Mouse (Mus musculus) heart, postnatal 0 days (tissue): ENCODE measurements at regions not wholly inside any gene's neighbourhood (a gene's known extent, or its start where the extent isn't known, plus 50 kb on each side); places are given as distances from the start of the nearest gene placed in this dataset.
A peak's percentile ranks its signal among the peaks of the same experiment; 100 is the strongest.

Experiments
- ATAC-seq: fragments of 200-750 bp; cut with Nextera tagmentation; 2 replicates; pipeline ENCODE4 v1.8.0; 2017; ENCODE audit warnings: low read depth, moderate number of reproducible peaks, moderate library complexity; ENCODE audit not compliant: insufficient read depth
- DNase-seq: peaks from one replicate; pipeline ENCODE4 v3.0.0-alpha.2; 2016; ENCODE audit warnings: low spot score
- H3K27ac ChIP-seq: fragments of 300-500 bp; sonication (generic); 2 replicates; pipeline ENCODE4 v1.5.1; 2014; ENCODE audit warnings: low read depth, mild to moderate bottlenecking
- H3K27me3 ChIP-seq: fragments of 300-500 bp; sonication (generic); 2 replicates; pipeline ENCODE4 v1.6.1; 2014; ENCODE audit warnings: low read length, mixed read lengths; ENCODE audit not compliant: control insufficient read depth, insufficient read depth
- H3K36me3 ChIP-seq: fragments of 300-500 bp; sonication (generic); replicated peaks from 2 replicates; pipeline ENCODE4 v1.6.1; 2014; ENCODE audit warnings: low read length, mixed read lengths; ENCODE audit not compliant: control insufficient read depth, insufficient read depth
- H3K4me1 ChIP-seq: fragments of 300-500 bp; sonication (generic); 2 replicates; pipeline ENCODE4 v1.6.1; 2014; ENCODE audit warnings: antibody characterized with exemption; ENCODE audit not compliant: control insufficient read depth, insufficient read depth
- H3K4me2 ChIP-seq: fragments of 300-500 bp; sonication (generic); 2 replicates; pipeline ENCODE4 v1.6.1; 2014; ENCODE audit warnings: low read depth, mild to moderate bottlenecking, low read length, moderate library complexity
- H3K4me3 ChIP-seq: fragments of 300-500 bp; sonication (generic); 2 replicates; pipeline ENCODE4 v1.5.1; 2014; ENCODE audit warnings: low read depth, low read length
- H3K9ac ChIP-seq: fragments of 300-500 bp; sonication (generic); replicated peaks from 2 replicates; pipeline ENCODE4 v1.6.1; 2014; ENCODE audit warnings: low read depth, low read length, mixed read lengths
- H3K9me3 ChIP-seq: fragments of 300-500 bp; sonication (generic); replicated peaks from 2 replicates; pipeline ENCODE4 v1.6.1; 2016; ENCODE audit warnings: low read length; ENCODE audit not compliant: control insufficient read depth
- CTCF ChIP-seq: IDR thresholded peaks from 2 replicates; pipeline ENCODE4 v1.5.1; 2016; ENCODE audit warnings: antibody characterized with exemption, control low read depth, low read depth
- EP300 ChIP-seq: IDR thresholded peaks from 2 replicates; pipeline ENCODE4 v1.6.1; 2016; ENCODE audit warnings: antibody characterized with exemption, low read depth
- WGBS: fragments of 180-500 bp; shearing (Covaris S2); extraction: QIAGEN DNeasy Blood & Tissue Kit; methylation state at CpG from one replicate; pipeline ENCODE4 v1.1.7; 2014; 5-methylcytosine and 5-hydroxymethylcytosine counted together

DNA sequence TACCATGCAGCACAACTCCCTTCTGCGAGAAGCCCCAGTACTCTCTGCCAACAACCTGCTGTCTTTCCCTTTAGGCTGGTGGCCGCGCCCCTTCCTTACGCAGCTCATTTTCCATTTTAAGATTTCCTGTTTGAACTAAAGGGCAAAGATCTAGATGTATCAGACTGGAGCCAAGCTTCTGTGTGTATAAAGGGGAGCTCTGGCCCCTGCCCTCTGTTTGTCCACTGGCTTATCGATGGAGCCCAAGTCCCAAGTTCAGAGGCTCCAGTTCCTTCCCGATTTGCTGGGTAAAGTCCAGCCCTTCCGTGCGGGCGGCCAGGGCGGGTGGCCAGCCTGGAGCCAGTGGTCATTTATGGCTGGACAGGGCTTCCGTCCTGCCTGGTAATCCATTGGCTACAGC, 72.6 kb upstream of the Klf4 start:
- H3K36me3 ChIP-seq, result no peaks in the 10 kb centered on the region
- WGBS, result 79% methylated on average over 11 of the region's 11 CpGs
- DNase-seq (no peak), ATAC-seq (peak; percentile 36; the same call in 1 of the 2 replicates)
- TF ChIP-seq CTCF, result no peak
- TF ChIP-seq EP300, result no peak
- no peak overlapping the region for H3K4me3 ChIP-seq
- no peak overlapping the region for H3K4me2 ChIP-seq
- no peak overlapping the region for H3K9ac ChIP-seq
- no peaks in the 10 kb centered on the region for H3K9me3 ChIP-seq
- H3K4me1 ChIP-seq, result no peaks in the 10 kb centered on the region
- no peaks in the 10 kb centered on the region for H3K27me3 ChIP-seq
- peak overlapping the region; percentile 28; the same call in 1 of the 2 replicates for H3K27ac ChIP-seq

DNA sequence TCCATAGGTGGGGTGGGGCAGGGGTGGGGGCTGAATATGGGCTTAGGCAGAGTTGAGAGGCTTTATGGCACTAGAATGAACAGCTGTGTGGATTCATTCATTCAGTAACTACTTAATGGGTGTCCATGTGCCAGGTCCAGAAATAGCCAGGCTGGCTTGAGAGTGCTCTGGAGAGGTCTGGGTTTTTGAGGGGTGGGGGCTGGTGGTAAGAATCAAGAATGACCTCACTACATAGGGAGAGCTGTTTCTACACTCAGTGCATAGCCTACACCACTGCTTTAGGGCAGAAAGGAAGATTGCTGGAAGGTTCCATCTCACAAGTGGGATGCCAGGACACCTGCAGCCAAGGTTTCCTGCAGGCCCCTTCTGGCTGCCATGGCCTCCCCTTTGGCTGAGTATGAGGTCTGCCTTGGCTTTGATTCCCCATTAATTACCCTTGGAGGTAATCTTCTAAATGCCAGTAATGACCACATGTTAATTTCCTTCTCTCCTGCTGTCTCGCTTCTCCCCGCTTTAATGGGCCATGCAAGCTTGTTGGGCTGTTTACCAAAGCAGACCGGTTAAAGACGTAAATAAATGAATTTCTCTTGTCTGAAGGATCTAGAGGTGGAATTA, 71.7 kb upstream of the Klf4 start:
- H3K36me3 ChIP-seq, result no peaks in the 10 kb centered on the region
- no peak overlapping the region for H3K27ac ChIP-seq
- H3K4me1 ChIP-seq, result no peaks in the 10 kb centered on the region
- TF ChIP-seq EP300 (no peak), CTCF (no peak)
- ATAC-seq, result no peak
- WGBS, result 92% methylated on average over 4 of the region's 4 CpGs
- DNase-seq, result no peak
- H3K27me3 ChIP-seq, result no peaks in the 10 kb centered on the region
- H3K9me3 ChIP-seq, result no peaks in the 10 kb centered on the region
- no peak overlapping the region for H3K4me3 ChIP-seq
- H3K4me2 ChIP-seq, result no peak overlapping the region
- no peak overlapping the region for H3K9ac ChIP-seq

DNA sequence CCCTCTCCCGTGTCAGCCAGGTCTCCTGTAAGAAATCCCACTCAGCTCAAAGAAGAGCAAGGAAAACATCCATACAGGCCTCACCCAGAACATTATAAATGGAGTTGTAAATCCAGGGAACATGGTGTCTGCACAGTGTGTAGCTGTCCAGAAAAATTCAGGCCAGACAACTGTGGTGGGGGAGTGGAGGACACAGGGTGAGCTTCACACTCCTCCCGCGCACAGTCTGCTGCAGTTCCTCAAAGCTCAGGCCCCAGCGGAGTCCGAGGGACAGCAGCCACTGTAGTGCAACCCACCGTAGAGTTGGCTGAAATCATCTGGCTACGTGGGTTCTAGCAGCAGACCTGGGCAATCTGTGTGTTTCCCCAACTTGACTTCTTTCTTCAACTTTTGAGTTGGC, 62.9 kb upstream of the Klf4 start:
- ATAC-seq, result no peak
- H3K36me3 ChIP-seq, result no peaks in the 10 kb centered on the region
- WGBS, result 76% methylated on average over 7 of the region's 7 CpGs
- DNase-seq, result no peak
- no peak overlapping the region for H3K4me2 ChIP-seq
- H3K9ac ChIP-seq, result no peak overlapping the region
- no peak overlapping the region for H3K27ac ChIP-seq
- no peaks in the 10 kb centered on the region for H3K9me3 ChIP-seq
- H3K4me3 ChIP-seq, result no peak overlapping the region
- H3K4me1 ChIP-seq, result no peaks in the 10 kb centered on the region
- no peak for TF ChIP-seq CTCF
- no peak for TF ChIP-seq EP300
- no peaks in the 10 kb centered on the region for H3K27me3 ChIP-seq

DNA sequence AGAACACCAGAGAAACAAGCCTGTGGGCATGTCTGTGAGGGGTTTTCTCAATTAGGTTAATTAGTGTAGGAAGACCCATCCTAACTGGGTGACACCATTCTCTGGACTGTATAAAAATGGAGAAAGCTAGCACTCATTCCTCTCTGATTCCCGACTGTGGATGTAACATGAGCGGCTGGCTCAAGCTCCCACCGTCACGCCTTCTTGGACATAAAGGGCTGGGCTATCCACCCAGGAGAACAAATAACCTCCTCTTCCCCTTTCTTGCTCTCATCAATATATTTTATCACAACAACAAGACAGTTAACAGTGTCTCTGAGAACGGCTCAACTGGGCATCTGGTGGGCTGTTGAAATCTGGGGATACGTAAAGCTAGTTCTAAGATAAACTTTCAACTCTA, 62.4 kb upstream of the Klf4 start:
- ATAC-seq, result no peak
- Histone ChIP-seq H3K4me3 (no peak overlapping the region), H3K36me3 (no peaks in the 10 kb centered on the region), H3K9me3 (no peaks in the 10 kb centered on the region), H3K27me3 (no peaks in the 10 kb centered on the region), H3K9ac (no peak overlapping the region), H3K4me2 (no peak overlapping the region), H3K4me1 (no peaks in the 10 kb centered on the region), H3K27ac (no peak overlapping the region)
- no peak for DNase-seq
- 77% methylated on average over 6 of the region's 6 CpGs for WGBS
- TF ChIP-seq EP300, result no peak
- TF ChIP-seq CTCF, result no peak

DNA sequence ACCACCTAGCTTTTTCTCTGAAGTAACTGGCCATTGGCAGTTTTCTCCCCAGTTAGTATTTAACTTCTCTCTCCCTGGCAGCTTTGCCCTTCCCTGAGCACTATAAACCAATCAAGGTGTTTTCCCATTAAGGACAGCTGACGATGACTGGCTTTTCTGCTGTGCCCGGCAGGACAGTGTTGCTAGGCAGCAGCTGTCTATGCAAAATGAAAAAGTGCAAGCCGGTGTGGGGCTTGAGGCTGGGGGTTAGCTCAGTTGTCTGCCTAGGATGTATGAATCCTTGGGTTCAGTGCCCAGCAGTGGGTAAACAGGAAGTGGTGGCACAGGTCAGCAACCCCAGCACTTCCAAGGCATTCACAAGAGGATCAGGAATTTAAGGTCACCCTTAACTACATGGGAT, 60.9 kb upstream of the Klf4 start:
- H3K27me3 ChIP-seq, result no peaks in the 10 kb centered on the region
- H3K9ac ChIP-seq, result no peak overlapping the region
- no peak overlapping the region for H3K27ac ChIP-seq
- H3K4me3 ChIP-seq, result no peak overlapping the region
- H3K36me3 ChIP-seq, result no peaks in the 10 kb centered on the region
- H3K4me1 ChIP-seq, result no peaks in the 10 kb centered on the region
- 38% methylated on average over 3 of the region's 3 CpGs for WGBS
- no peak for TF ChIP-seq EP300
- no peak for TF ChIP-seq CTCF
- H3K9me3 ChIP-seq, result no peaks in the 10 kb centered on the region
- no peak overlapping the region for H3K4me2 ChIP-seq
- ATAC-seq (no peak), DNase-seq (no peak)

DNA sequence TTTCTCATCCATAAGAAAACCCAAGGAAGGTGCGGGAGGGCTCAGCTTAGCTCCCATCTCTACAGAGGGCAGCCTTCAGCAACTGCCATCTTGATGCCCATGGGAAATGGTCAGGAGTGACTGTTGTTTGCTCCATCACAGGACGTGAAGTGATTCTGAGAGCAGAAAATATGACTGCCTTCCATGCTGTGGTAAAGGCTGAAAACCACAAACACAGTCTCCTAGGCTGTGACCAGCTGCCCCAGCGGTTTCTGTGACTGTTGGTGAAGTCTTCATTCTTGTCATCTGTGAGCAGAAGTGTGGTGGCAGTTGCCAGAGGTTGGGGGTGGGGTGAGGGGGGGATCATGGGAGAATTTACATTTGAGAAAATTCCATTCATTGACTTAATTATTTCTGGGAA, 53.9 kb upstream of the Klf4 start:
- no peaks in the 10 kb centered on the region for H3K9me3 ChIP-seq
- no peak overlapping the region for H3K27ac ChIP-seq
- H3K4me2 ChIP-seq, result no peak overlapping the region
- H3K9ac ChIP-seq, result no peak overlapping the region
- H3K36me3 ChIP-seq, result no peaks in the 10 kb centered on the region
- H3K4me3 ChIP-seq, result no peak overlapping the region
- ATAC-seq, result no peak
- WGBS, result 77% methylated on average over 3 of the region's 3 CpGs
- no peaks in the 10 kb centered on the region for H3K27me3 ChIP-seq
- no peak for DNase-seq
- no peak for TF ChIP-seq CTCF
- no peak for TF ChIP-seq EP300
- H3K4me1 ChIP-seq, result no peaks in the 10 kb centered on the region
